Mouse (Mus musculus): ENCODE measurements around the gene Prkar1b.

- TF ChIP-seq CTCF (IDR thresholded peaks at IDR 0.05; ENCODE audit: extremely low read depth, insufficient read depth, insufficient read length, insufficient replicate concordance) = no peak
- TF ChIP-seq POLR2A (IDR thresholded peaks at IDR 0.05; ENCODE audit: low read depth, low read length) = no peak
Measured at GRCm38 (mm10) chr5:139129572-139130151, 20.1 kb downstream of the Prkar1b start.

Measured in spleen, adult 2 months (tissue).